Mouse (Mus musculus): ENCODE data around the gene Lpp. TPM values are rescaled to one million over a fixed set of nuclear protein-coding genes. Genes with fewer than 3 reads are reported as not detected.

Lpp gene
- polyA plus RNA-seq, 1 experiment from 2014 or later: 69.5 TPM

DNA sequence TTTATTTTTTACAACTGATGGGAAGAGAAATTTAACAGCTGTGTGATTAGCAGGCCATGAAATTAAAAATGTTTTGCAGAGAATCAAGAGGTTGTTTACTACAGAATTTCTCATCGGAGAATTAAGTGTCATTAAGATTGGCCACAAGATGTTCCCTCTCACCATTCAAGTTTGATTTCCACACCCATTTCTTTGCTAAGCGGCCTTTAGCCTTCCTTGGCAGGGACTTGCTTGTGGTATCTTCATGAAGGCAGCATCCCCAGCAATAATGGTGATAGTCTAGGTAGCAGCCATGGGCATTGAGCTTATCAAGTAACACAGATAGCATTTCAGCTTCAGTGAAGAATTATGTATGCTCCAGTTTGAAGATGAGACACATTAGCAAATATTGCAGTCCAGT is 183.7 kb downstream of the Lpp start:
- H3K4me1 ChIP-seq: no peaks in the 10 kb centered on the region
- no peak overlapping the region for H3K4me2 ChIP-seq
- no peaks in the 10 kb centered on the region for H3K36me3 ChIP-seq
- H3K9ac ChIP-seq: no peak overlapping the region
- H3K9me3 ChIP-seq: no peaks in the 10 kb centered on the region
- no peak overlapping the region for H3K4me3 ChIP-seq (replicated peaks)
- H3K27me3 ChIP-seq (replicated peaks): no peaks in the 10 kb centered on the region
- 88% methylated on average over 2 of the region's 2 CpGs for WGBS
- H3K27ac ChIP-seq: no peak overlapping the region
- no peak for ATAC-seq (ENCODE audit: insufficient read depth, low FRiP score, low read depth)

DNA sequence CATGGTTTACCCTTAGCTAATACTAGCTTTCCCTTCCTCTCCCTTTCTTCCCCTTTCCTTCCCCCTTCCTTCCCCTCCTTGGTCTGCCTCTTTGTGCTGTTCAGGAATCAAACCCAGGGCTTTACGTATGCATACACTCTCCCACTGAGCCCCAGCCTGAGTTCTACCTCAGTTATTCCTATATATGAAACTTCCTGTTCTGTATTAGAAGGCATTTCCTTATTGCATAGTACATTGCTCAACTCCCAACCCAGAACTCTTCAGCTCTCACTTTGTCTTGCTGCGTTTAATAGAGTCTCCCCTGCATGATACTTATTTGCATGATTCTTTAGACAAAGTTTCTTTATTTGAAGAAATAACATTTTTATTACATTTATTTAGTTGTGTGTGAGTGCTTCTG is 184.5 kb downstream of the Lpp start:
- Histone ChIP-seq H3K4me2 (no peak overlapping the region), H3K27ac (no peak overlapping the region), H3K4me3 (replicated peaks) (no peak overlapping the region), H3K4me1 (no peaks in the 10 kb centered on the region), H3K27me3 (replicated peaks) (no peaks in the 10 kb centered on the region), H3K36me3 (no peaks in the 10 kb centered on the region), H3K9me3 (no peaks in the 10 kb centered on the region), H3K9ac (no peak overlapping the region)
- ATAC-seq (ENCODE audit: insufficient read depth, low FRiP score, low read depth): no peak
- WGBS: 93% methylated on average over 2 of the region's 2 CpGs

DNA sequence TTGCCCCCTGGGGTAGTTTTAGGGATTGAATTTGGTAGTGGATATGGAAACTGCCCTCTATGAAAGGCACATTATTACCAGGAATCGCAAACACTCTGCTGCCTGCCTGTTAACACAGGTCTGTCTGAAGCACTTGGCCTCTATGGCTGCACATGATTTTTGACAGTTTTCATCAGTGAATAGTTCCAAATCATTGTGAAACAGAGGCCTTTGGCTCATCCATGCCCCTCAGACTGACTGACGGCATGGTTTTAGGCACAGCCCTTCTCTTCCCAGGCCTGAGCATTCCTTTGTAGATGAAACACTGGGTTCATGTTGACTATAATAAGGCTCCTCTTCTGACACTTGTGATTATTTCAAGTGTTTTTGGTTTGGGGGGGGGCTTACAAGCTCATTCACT is 189.5 kb downstream of the Lpp start:
- WGBS: 88% methylated on average over 2 of the region's 2 CpGs
- H3K4me3 ChIP-seq (replicated peaks): no peak overlapping the region

DNA sequence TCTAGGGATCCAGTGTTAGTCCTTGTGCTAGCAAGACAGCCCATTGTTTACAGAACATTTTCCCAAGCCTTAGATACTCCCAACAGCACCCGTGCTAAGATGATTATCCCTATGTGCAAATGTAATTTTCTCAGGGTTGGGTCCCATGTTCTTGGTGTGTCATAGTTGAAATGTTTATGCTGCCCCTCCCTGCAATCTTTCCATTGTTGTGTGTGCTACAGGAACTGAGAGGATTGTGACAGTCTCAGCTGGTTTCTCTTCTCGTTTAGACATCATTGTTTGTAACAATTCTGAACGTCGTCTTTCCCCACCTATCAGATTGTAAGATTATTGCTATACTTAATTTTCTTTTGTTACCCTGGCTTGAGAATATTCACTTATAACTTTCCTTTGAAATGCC is 200.2 kb downstream of the Lpp start:
- Histone ChIP-seq H3K27ac (no peak overlapping the region), H3K4me3 (replicated peaks) (no peak overlapping the region), H3K4me1 (no peaks in the 10 kb centered on the region), H3K4me2 (no peak overlapping the region), H3K9ac (no peak overlapping the region), H3K36me3 (no peaks in the 10 kb centered on the region), H3K27me3 (replicated peaks) (no peaks in the 10 kb centered on the region), H3K9me3 (no peaks in the 10 kb centered on the region)
- ATAC-seq (ENCODE audit: insufficient read depth, low FRiP score, low read depth): no peak
- 67% methylated on average over 4 of the region's 4 CpGs for WGBS

More for the DNA sequence above, 189.5 kb downstream of the Lpp start:
- Histone ChIP-seq H3K36me3 (no peaks in the 10 kb centered on the region), H3K9ac (no peak overlapping the region), H3K9me3 (no peaks in the 10 kb centered on the region), H3K27me3 (replicated peaks) (no peaks in the 10 kb centered on the region), H3K27ac (no peak overlapping the region), H3K4me1 (no peaks in the 10 kb centered on the region), H3K4me2 (no peak overlapping the region)
- ATAC-seq (ENCODE audit: insufficient read depth, low FRiP score, low read depth): no peak

DNA sequence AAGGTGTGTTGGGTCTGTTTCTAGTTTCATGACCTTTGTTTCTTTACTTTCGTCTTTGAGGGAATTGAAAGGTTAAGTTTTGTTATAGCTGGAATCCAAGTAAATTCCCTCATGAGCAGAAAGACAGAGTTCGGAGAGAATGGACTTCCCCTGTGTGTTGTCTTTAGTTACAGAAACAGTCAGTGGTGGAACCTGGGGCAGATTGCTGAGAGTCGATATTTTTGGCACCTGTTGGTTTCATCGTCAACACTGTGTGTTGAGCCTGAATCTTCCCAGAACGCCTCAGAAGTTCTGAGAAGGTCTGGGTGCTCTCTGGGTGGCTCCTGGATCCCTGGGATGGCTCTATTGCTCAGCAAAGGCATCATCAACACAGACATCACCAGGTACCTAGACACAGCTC is 201.2 kb downstream of the Lpp start:
- no peaks in the 10 kb centered on the region for H3K9me3 ChIP-seq
- no peaks in the 10 kb centered on the region for H3K4me1 ChIP-seq
- H3K4me3 ChIP-seq (replicated peaks): no peak overlapping the region
- H3K4me2 ChIP-seq: no peak overlapping the region
- no peak overlapping the region for H3K27ac ChIP-seq
- 80% methylated on average over 5 of the region's 5 CpGs for WGBS
- H3K9ac ChIP-seq: no peak overlapping the region
- no peak for ATAC-seq (ENCODE audit: insufficient read depth, low FRiP score, low read depth)
- no peaks in the 10 kb centered on the region for H3K36me3 ChIP-seq
- H3K27me3 ChIP-seq (replicated peaks): no peaks in the 10 kb centered on the region

DNA sequence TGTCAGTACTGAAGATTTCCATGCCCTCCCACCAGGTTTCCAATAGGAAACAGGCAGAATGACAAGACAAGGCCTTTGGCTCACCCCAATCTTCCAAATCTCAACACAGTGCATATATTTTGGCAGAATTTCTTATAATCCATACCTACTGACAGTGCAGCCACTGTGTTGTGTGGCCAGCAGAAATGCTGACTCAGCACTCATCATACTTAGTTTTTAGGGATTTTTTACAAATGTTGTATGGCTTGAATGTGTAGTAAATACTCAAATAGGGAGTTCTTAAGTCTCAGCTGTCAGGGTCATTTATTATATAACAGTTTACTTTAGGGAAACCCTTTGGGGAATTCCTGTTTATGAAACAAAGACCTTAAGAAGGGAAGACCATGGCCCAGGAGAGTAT is 202.2 kb downstream of the Lpp start:
- Histone ChIP-seq H3K27ac (no peak overlapping the region), H3K4me2 (no peak overlapping the region), H3K9me3 (no peaks in the 10 kb centered on the region), H3K36me3 (no peaks in the 10 kb centered on the region), H3K4me3 (replicated peaks) (no peak overlapping the region), H3K9ac (no peak overlapping the region), H3K4me1 (no peaks in the 10 kb centered on the region), H3K27me3 (replicated peaks) (no peaks in the 10 kb centered on the region)
- no peak for ATAC-seq (ENCODE audit: insufficient read depth, low FRiP score, low read depth)

DNA sequence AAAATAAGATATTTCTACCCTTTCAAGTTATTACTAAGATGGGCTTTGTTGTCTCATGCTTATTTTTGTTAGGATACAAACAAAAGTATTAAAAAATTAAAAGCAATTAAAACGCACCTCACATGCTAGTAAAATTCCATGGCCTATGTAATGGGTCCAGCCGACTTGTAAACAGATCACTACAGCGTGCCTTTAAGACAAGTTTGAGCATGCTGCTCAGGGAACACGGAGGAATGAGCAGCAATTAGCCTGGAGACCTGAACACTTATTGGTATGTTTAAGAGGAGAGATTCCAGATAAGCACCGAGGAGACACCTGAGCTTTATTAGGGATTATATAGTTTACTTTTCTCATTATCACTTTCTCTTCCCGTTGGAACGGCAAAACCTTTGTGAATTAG is 205.3 kb downstream of the Lpp start:
- Histone ChIP-seq H3K27me3 (replicated peaks) (no peaks in the 10 kb centered on the region), H3K4me2 (no peak overlapping the region), H3K4me3 (replicated peaks) (no peak overlapping the region), H3K27ac (no peak overlapping the region), H3K9me3 (no peaks in the 10 kb centered on the region), H3K4me1 (no peaks in the 10 kb centered on the region), H3K36me3 (no peaks in the 10 kb centered on the region), H3K9ac (no peak overlapping the region)
- 38% methylated on average over 7 of the region's 7 CpGs for WGBS
- no peak for ATAC-seq (ENCODE audit: insufficient read depth, low FRiP score, low read depth)

DNA sequence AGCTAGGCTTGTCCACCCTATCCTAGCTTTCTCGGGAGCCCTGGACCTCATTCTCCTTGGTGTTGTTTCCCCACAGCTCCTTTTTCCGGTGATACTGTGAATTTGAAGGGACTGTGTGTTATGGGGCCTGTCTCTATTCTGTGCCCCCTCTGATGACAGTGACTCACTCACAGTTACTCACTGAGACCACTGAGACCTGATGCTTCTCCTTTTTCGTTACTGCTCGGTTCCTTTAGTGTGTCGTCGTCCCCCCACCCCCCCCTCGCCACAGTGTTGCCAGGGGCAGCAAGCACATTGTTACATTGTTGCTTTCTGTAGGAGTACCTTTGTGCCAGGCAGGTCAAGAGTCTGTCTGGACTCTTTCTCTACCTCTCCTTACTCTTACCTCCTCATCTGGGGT is 206.5 kb downstream of the Lpp start:
- H3K4me2 ChIP-seq: no peak overlapping the region
- H3K36me3 ChIP-seq: no peaks in the 10 kb centered on the region
- H3K27me3 ChIP-seq (replicated peaks): no peaks in the 10 kb centered on the region
- H3K9ac ChIP-seq: no peak overlapping the region
- ATAC-seq (ENCODE audit: insufficient read depth, low FRiP score, low read depth): no peak
- no peaks in the 10 kb centered on the region for H3K9me3 ChIP-seq
- H3K4me1 ChIP-seq: no peaks in the 10 kb centered on the region
- WGBS: 72% methylated on average over 7 of the region's 7 CpGs
- H3K4me3 ChIP-seq (replicated peaks): no peak overlapping the region
- H3K27ac ChIP-seq: no peak overlapping the region

DNA sequence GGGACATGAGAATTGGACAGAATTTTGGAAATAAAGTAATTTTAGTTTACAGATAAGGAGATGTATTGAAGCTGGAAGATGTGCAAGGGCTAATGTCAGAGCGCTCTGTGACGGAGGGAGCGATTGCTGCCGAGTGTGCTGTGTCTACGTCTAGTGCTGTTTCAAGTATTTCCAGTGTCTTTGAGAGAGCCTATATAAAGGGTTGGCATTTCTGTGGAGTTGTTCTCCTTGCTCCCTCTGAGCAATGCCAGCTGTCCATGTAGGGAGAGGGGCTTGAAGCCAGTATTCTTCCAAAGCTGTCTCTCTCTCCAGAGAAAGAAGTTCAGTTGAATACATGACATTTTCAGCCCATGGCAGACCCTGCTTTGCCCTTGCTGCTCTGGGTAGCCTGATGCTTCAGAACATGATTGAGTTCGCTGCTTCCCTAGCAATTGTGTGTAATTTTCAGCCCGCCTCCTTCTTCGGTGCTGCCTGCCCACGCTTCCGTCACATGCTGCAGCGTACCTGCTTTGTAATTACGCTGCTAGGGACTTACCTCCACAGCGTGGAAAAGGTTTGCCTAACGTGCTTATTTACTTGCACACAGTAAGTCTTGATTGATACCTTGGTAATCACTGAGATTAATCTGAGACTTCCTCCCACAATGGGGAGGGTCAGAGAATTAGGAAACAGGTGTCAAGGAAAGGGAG is 207.1 kb downstream of the Lpp start:
- no peaks in the 10 kb centered on the region for H3K4me1 ChIP-seq
- no peak overlapping the region for H3K4me3 ChIP-seq (replicated peaks)
- no peak for ATAC-seq (ENCODE audit: insufficient read depth, low FRiP score, low read depth)
- no peak overlapping the region for H3K4me2 ChIP-seq
- H3K9ac ChIP-seq: no peak overlapping the region
- WGBS: 80% methylated on average over 14 of the region's 14 CpGs
- H3K36me3 ChIP-seq: no peaks in the 10 kb centered on the region
- H3K27ac ChIP-seq: no peak overlapping the region
- H3K27me3 ChIP-seq (replicated peaks): no peaks in the 10 kb centered on the region
- H3K9me3 ChIP-seq: no peaks in the 10 kb centered on the region

DNA sequence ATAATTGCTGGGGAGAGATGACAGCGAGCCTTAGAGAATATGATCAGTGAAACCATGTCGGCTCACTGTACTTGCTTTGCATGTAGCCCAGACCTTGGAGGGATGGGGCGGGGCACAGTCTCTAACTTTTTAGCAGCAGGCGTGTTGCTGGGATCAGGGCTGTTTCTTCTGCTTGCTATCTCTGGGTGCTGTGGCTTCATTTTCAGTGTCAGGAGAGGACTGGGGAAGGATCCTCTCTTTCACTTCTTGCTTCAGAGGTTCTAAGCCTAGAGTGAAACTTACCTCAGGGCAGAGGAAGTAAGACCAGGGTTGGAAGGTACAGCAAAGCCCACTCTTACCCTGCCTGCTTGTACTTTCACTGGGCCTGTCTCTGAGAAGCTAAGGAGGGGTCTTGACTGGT is 210.0 kb downstream of the Lpp start:
- H3K9me3 ChIP-seq: no peaks in the 10 kb centered on the region
- WGBS: 85% methylated on average over 4 of the region's 4 CpGs
- H3K27ac ChIP-seq: no peak overlapping the region
- ATAC-seq (ENCODE audit: insufficient read depth, low FRiP score, low read depth): no peak
- no peaks in the 10 kb centered on the region for H3K4me1 ChIP-seq
- no peak overlapping the region for H3K4me2 ChIP-seq
- no peak overlapping the region for H3K9ac ChIP-seq
- no peak overlapping the region for H3K4me3 ChIP-seq (replicated peaks)
- H3K36me3 ChIP-seq: no peaks in the 10 kb centered on the region
- no peaks in the 10 kb centered on the region for H3K27me3 ChIP-seq (replicated peaks)

DNA sequence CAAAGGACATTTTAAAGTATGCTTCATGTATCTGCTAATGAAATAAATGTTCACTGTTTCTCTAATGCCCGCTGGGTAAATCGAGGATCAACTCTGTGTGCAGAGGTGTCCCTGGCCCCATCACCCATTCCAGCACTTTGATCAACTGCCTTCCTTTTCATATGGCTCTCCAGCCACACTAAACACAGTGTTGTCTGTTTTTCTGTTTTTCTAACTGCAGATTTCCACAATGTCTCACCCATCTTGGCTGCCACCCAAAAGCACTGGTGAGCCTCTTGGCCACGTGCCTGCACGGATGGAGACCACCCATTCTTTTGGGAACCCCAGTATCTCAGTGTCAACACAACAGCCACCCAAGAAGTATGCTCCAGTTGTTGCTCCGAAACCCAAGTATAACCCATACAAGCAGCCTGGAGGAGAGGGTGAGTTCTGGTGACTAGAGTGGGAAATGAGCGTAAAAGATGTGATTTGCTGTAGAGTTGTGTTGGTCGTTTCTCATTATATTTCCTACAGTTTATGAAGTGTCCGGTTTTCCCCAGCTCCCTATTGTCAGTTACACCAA is 214.7 kb downstream of the Lpp start:
- Histone ChIP-seq H3K4me3 (replicated peaks) (no peak overlapping the region), H3K9ac (no peak overlapping the region), H3K36me3 (no peaks in the 10 kb centered on the region), H3K4me2 (no peak overlapping the region), H3K27ac (no peak overlapping the region), H3K27me3 (replicated peaks) (no peaks in the 10 kb centered on the region), H3K4me1 (no peaks in the 10 kb centered on the region), H3K9me3 (no peaks in the 10 kb centered on the region)
- no peak for ATAC-seq (ENCODE audit: insufficient read depth, low FRiP score, low read depth)
- 74% methylated on average over 8 of the region's 8 CpGs for WGBS

DNA sequence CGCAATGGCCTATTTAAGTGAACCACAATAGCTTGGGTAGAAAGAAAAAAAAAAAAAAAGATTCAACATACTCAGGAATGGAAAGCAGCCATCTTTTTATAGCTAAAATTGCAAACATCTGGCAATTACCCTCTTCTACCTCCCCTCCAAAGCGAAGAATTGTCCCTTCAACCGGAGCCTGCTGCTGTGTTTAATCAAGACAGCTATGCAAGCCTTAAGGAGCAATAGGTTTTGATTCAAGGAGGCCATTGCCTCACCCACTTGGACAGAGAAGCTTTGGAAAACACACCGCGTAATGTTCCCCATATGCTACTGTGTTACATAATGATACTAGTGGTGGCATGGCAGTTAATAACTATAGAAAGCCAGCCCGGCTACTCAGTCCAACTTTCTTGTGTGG is 226.2 kb downstream of the Lpp start:
- ATAC-seq (ENCODE audit: insufficient read depth, low FRiP score, low read depth): no peak

DNA sequence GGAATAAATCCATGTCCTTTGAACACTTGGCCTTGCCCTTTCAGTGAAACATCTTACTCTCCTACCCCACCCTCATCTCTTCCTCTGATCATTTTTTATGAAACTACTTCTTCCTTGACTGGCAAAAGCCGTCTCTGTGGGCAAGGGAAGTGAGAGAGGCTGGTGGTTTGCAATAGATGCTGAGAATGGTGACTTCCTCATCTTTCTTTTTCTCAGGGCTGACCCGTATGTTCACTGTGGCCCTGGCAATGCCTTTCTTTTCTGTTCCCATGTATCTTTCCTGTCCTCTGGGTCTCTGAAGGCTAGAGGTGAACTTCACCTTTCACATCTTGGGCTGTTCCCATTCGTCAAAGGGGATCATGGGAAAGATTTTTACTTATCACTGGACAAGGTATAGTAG is 226.7 kb downstream of the Lpp start:
- Histone ChIP-seq H3K4me3 (replicated peaks) (no peak overlapping the region), H3K9ac (no peak overlapping the region), H3K27me3 (replicated peaks) (no peaks in the 10 kb centered on the region), H3K4me2 (no peak overlapping the region), H3K36me3 (no peaks in the 10 kb centered on the region), H3K9me3 (no peaks in the 10 kb centered on the region), H3K4me1 (no peaks in the 10 kb centered on the region), H3K27ac (no peak overlapping the region)
- no peak for ATAC-seq (ENCODE audit: insufficient read depth, low FRiP score, low read depth)
- 75% methylated on average over 3 of the region's 3 CpGs for WGBS

More for the DNA sequence above, 226.2 kb downstream of the Lpp start:
- no peak overlapping the region for H3K4me2 ChIP-seq
- H3K36me3 ChIP-seq: no peaks in the 10 kb centered on the region
- H3K9ac ChIP-seq: no peak overlapping the region
- no peaks in the 10 kb centered on the region for H3K4me1 ChIP-seq
- no peaks in the 10 kb centered on the region for H3K9me3 ChIP-seq
- no peak overlapping the region for H3K27ac ChIP-seq
- 86% methylated on average over 6 of the region's 6 CpGs for WGBS
- H3K27me3 ChIP-seq (replicated peaks): no peaks in the 10 kb centered on the region
- H3K4me3 ChIP-seq (replicated peaks): no peak overlapping the region

Data from stomach, embryonic 15.5 days (tissue).